Mouse (Mus musculus): ENCODE measurements at regions not wholly inside any gene's neighbourhood (a gene's known extent, or its start where the extent isn't known, plus 50 kb on each side); places are given as distances from the start of the nearest gene placed in this dataset.
A peak's percentile ranks its signal among the peaks of the same experiment; 100 is the strongest.

- H3K36me3 ChIP-seq (ENCODE audit: control insufficient read depth, insufficient read depth, low read length), result no peaks in the 10 kb centered on the region
- H3K27me3 ChIP-seq (ENCODE audit: control insufficient read depth, insufficient read depth, low read length), result no peaks in the 10 kb centered on the region
- H3K27ac ChIP-seq (replicated peaks), result no peak overlapping the region
- WGBS, result 87% methylated on average over 4 of the region's 4 CpGs
- H3K9ac ChIP-seq (ENCODE audit: low read length), result no peak overlapping the region
- H3K4me3 ChIP-seq (ENCODE audit: low read depth, low read length), result no peak overlapping the region
- no peaks in the 10 kb centered on the region for H3K4me1 ChIP-seq (replicated peaks; ENCODE audit: control insufficient read depth, insufficient read depth)
- DNase-seq (ENCODE audit: low spot score) (no peak), ATAC-seq (ENCODE audit: low FRiP score, low TSS enrichment) (no peak)
- H3K4me2 ChIP-seq (replicated peaks; ENCODE audit: low read depth), result no peak overlapping the region
- H3K9me3 ChIP-seq (ENCODE audit: control insufficient read depth, low read length), result no peaks in the 10 kb centered on the region
- no peak for TF ChIP-seq CTCF (IDR thresholded peaks at IDR 0.05; ENCODE audit: low read depth)
- TF ChIP-seq EP300 (optimal IDR thresholded peaks at IDR 0.05), result no peak
These were observed 79.1 kb downstream of the Ifi44 start for GRCm38 (mm10) chr3:151670628-151671027.

DNA sequence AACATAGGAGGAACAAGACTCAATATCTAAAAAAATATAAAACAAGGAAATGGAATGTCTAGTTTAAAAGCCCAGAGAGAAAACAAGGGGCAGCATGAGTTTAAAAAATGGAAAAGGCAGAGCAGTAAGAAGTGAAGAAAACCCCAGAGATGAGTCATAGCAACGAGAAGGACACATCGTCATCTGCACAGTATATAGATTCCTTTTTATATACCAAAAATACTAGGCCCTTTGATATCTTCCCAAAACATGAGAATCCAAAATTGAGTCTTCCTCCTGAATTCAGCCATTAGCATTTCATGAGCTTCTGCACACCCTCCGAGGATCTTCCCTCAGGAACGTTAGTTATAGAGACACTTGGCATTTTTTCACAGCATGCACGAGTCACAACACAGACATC lies 96.5 kb downstream of the Ifi44 start:
- Histone ChIP-seq H3K4me2 (replicated peaks; ENCODE audit: low read depth) (no peak overlapping the region), H3K27me3 (ENCODE audit: control insufficient read depth, insufficient read depth, low read length) (no peaks in the 10 kb centered on the region), H3K27ac (replicated peaks) (no peak overlapping the region), H3K36me3 (ENCODE audit: control insufficient read depth, insufficient read depth, low read length) (no peaks in the 10 kb centered on the region), H3K9me3 (ENCODE audit: control insufficient read depth, low read length) (no peaks in the 10 kb centered on the region), H3K4me1 (replicated peaks; ENCODE audit: control insufficient read depth, insufficient read depth) (no peaks in the 10 kb centered on the region), H3K9ac (ENCODE audit: low read length) (no peak overlapping the region), H3K4me3 (ENCODE audit: low read depth, low read length) (no peak overlapping the region)
- DNase-seq (ENCODE audit: low spot score) (no peak), ATAC-seq (ENCODE audit: low FRiP score, low TSS enrichment) (no peak)
- 74% methylated on average over 5 of the region's 5 CpGs for WGBS
- no peak for TF ChIP-seq EP300 (optimal IDR thresholded peaks at IDR 0.05)
- TF ChIP-seq CTCF (IDR thresholded peaks at IDR 0.05; ENCODE audit: low read depth), result no peak

GRCm38 (mm10) chr3:151651524-151651923 lies 98.2 kb downstream of the Ifi44 start:
- ATAC-seq (ENCODE audit: low FRiP score, low TSS enrichment), result no peak
- no peaks in the 10 kb centered on the region for H3K36me3 ChIP-seq (ENCODE audit: control insufficient read depth, insufficient read depth, low read length)
- no peak overlapping the region for H3K27ac ChIP-seq (replicated peaks)
- no peak overlapping the region for H3K4me2 ChIP-seq (replicated peaks; ENCODE audit: low read depth)
- 92% methylated on average over 7 of the region's 7 CpGs for WGBS
- TF ChIP-seq EP300 (optimal IDR thresholded peaks at IDR 0.05) (no peak), CTCF (IDR thresholded peaks at IDR 0.05; ENCODE audit: low read depth) (no peak)
- H3K4me1 ChIP-seq (replicated peaks; ENCODE audit: control insufficient read depth, insufficient read depth), result no peaks in the 10 kb centered on the region
- no peaks in the 10 kb centered on the region for H3K9me3 ChIP-seq (ENCODE audit: control insufficient read depth, low read length)
- no peaks in the 10 kb centered on the region for H3K27me3 ChIP-seq (ENCODE audit: control insufficient read depth, insufficient read depth, low read length)
- no peak overlapping the region for H3K9ac ChIP-seq (ENCODE audit: low read length)
- no peak overlapping the region for H3K4me3 ChIP-seq (ENCODE audit: low read depth, low read length)
- DNase-seq (ENCODE audit: low spot score), result no peak

DNA sequence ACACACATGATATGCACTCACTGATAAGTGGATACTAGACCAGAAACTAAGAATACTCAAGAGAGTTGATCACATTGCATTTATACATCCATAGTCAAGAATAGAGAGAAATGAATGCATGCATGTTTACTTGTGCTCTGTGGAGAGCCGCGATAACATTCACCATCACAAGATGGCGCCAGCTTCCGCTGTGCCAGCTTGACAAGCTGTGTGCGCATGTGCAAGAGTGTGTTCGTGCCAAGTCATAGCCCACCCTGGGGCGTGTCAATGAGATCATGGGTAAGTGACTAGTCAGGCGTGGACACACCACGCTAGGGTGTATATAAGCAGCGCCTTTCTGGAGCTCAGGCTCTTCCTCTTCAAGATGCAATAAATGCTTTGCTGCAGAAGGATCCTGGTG lies 102.1 kb downstream of the Ifi44 start:
- Histone ChIP-seq H3K9ac (ENCODE audit: low read length) (no peak overlapping the region), H3K4me1 (replicated peaks; ENCODE audit: control insufficient read depth, insufficient read depth) (no peaks in the 10 kb centered on the region), H3K4me3 (ENCODE audit: low read depth, low read length) (no peak overlapping the region), H3K27ac (replicated peaks) (no peak overlapping the region), H3K36me3 (ENCODE audit: control insufficient read depth, insufficient read depth, low read length) (no peaks in the 10 kb centered on the region), H3K27me3 (ENCODE audit: control insufficient read depth, insufficient read depth, low read length) (no peaks in the 10 kb centered on the region), H3K4me2 (replicated peaks; ENCODE audit: low read depth) (no peak overlapping the region), H3K9me3 (ENCODE audit: control insufficient read depth, low read length) (no peaks in the 10 kb centered on the region)
- TF ChIP-seq EP300 (optimal IDR thresholded peaks at IDR 0.05) (no peak), CTCF (IDR thresholded peaks at IDR 0.05; ENCODE audit: low read depth) (no peak)
- DNase-seq (ENCODE audit: low spot score) (peak; percentile 13), ATAC-seq (ENCODE audit: low FRiP score, low TSS enrichment) (no peak)
- 74% methylated on average over 10 of the region's 10 CpGs for WGBS

- Histone ChIP-seq H3K4me2 (replicated peaks; ENCODE audit: low read depth) (no peak overlapping the region), H3K9me3 (ENCODE audit: control insufficient read depth, low read length) (no peaks in the 10 kb centered on the region), H3K4me3 (ENCODE audit: low read depth, low read length) (no peak overlapping the region), H3K27me3 (ENCODE audit: control insufficient read depth, insufficient read depth, low read length) (no peaks in the 10 kb centered on the region), H3K27ac (replicated peaks) (no peak overlapping the region), H3K4me1 (replicated peaks; ENCODE audit: control insufficient read depth, insufficient read depth) (no peaks in the 10 kb centered on the region), H3K9ac (ENCODE audit: low read length) (no peak overlapping the region), H3K36me3 (ENCODE audit: control insufficient read depth, insufficient read depth, low read length) (no peaks in the 10 kb centered on the region)
- TF ChIP-seq CTCF (IDR thresholded peaks at IDR 0.05; ENCODE audit: low read depth) (no peak), EP300 (optimal IDR thresholded peaks at IDR 0.05) (no peak)
- no peak for ATAC-seq (ENCODE audit: low FRiP score, low TSS enrichment)
- 88% methylated on average over 5 of the region's 5 CpGs for WGBS
- DNase-seq (ENCODE audit: low spot score), result no peak
These were observed 110.2 kb downstream of the Ifi44 start for GRCm38 (mm10) chr3:151639431-151640111.

GRCm38 (mm10) chr3:151638326-151638725 lies 111.4 kb downstream of the Ifi44 start:
- H3K9me3 ChIP-seq (ENCODE audit: control insufficient read depth, low read length), result no peaks in the 10 kb centered on the region
- no peaks in the 10 kb centered on the region for H3K4me1 ChIP-seq (replicated peaks; ENCODE audit: control insufficient read depth, insufficient read depth)
- TF ChIP-seq EP300 (optimal IDR thresholded peaks at IDR 0.05) (no peak), CTCF (IDR thresholded peaks at IDR 0.05; ENCODE audit: low read depth) (peak; percentile 40)
- H3K4me2 ChIP-seq (replicated peaks; ENCODE audit: low read depth), result no peak overlapping the region
- no peak for ATAC-seq (ENCODE audit: low FRiP score, low TSS enrichment)
- WGBS, result 100% methylated on average over 1 of the region's 1 CpGs
- H3K27ac ChIP-seq (replicated peaks), result no peak overlapping the region
- no peak for DNase-seq (ENCODE audit: low spot score)
- H3K4me3 ChIP-seq (ENCODE audit: low read depth, low read length), result no peak overlapping the region
- no peak overlapping the region for H3K9ac ChIP-seq (ENCODE audit: low read length)
- H3K27me3 ChIP-seq (ENCODE audit: control insufficient read depth, insufficient read depth, low read length), result no peaks in the 10 kb centered on the region
- no peaks in the 10 kb centered on the region for H3K36me3 ChIP-seq (ENCODE audit: control insufficient read depth, insufficient read depth, low read length)
